27 mouse cellular contexts compared by ENCODE assay signal in genomic region chr3:81127013-81127412, GRCm38 (mm10).
DNase-seq lines count a peak whose midpoint lies in the region; ATAC-seq and TF ChIP-seq lines count a peak whose summit lies in the region.
"Had no signal": no experiment of that assay in that cellular context is flagged by ENCODE, and none has a peak within 500 bp of the region (broad histone marks: within the 10 kb centered on the region; RNA-seq: fewer than 3 reads in every experiment).

No protein-coding gene starts in this region.

- in situ Hi-C loops in CH12.LX (cut with MboI; ENCODE audit: low pct_ligation_motif_present, low pct_unique_long_range_greater_than_20kb, low sequenced_read_pairs) = no loop called here

- no peak for TF ChIP-seq RAD21 in CH12.LX (IDR thresholded peaks at IDR 0.05; ENCODE audit: low read depth, low read length)

- dilution Hi-C loops in CH12.LX (cut with MboI; ENCODE audit: extremely low pct_ligation_motif_present, extremely low pct_unique_long_range_greater_than_20kb, low sequenced_read_pairs) = no loop called here

- H3K4me3 ChIP-seq in CH12.LX (replicated peaks in 1 of 3; ENCODE audit: low read depth in 2 of 3, low read length in 2 of 3, poor library complexity in 1 of 3) = no peak overlapping the region
- no peak overlapping the region for H3K4me3 ChIP-seq in gastrocnemius, adult 2 months
- H3K4me3 ChIP-seq: embryonic facial prominence, embryonic 13.5 days; forebrain, embryonic 10.5 days; forebrain, embryonic 15.5 days; heart, embryonic 13.5 days; limb, embryonic 13.5 days; liver, embryonic 13.5 days; neural tube, embryonic 15.5 days; stomach, embryonic 15.5 days had no signal

- no peaks in the 10 kb centered on the region for H3K9me3 ChIP-seq in CH12.LX (replicated peaks; ENCODE audit: low read length)
- H3K9me3 ChIP-seq: embryonic facial prominence, embryonic 13.5 days; forebrain, embryonic 10.5 days; forebrain, embryonic 15.5 days; heart, embryonic 13.5 days; limb, embryonic 13.5 days; liver, embryonic 13.5 days; neural tube, embryonic 15.5 days; stomach, embryonic 15.5 days had no signal

- H3K4me1 ChIP-seq in CH12.LX (ENCODE audit: control insufficient read depth in 1 of 2, insufficient read depth in 2 of 2) = peaks cover 0 to 9% of the 10 kb centered on the region in 2 experiments; a peak in 2 of 4 replicates
- H3K4me1 ChIP-seq: embryonic facial prominence, embryonic 13.5 days; forebrain, embryonic 15.5 days; limb, embryonic 13.5 days; liver, embryonic 13.5 days; neural tube, embryonic 15.5 days; stomach, embryonic 15.5 days had no signal

- no peak overlapping the region for H3K9ac ChIP-seq in CH12.LX (ENCODE audit: insufficient read depth, low read depth)
- H3K9ac ChIP-seq: embryonic facial prominence, embryonic 13.5 days; forebrain, embryonic 15.5 days; heart, embryonic 13.5 days; hindbrain, embryonic 14.5 days; limb, embryonic 13.5 days; liver, embryonic 13.5 days; neural tube, embryonic 15.5 days; stomach, embryonic 15.5 days had no signal

- intact Hi-C loops in gastrocnemius, adult 2 months (cut with DNase I) = no loop called here

- no peaks in the 10 kb centered on the region for H3K79me2 ChIP-seq in CH12.LX (replicated peaks; ENCODE audit: control insufficient read depth, extremely low read depth, insufficient read depth, poor library complexity, severe bottlenecking)

- no peak for TF ChIP-seq POLR2A in CH12.LX (IDR thresholded peaks at IDR 0.05; ENCODE audit: low read depth, low read length)

- H3K27ac ChIP-seq in CH12.LX (ENCODE audit: insufficient read depth, low read depth) = no peak overlapping the region
- no peak overlapping the region for H3K27ac ChIP-seq in gastrocnemius, adult 2 months
- H3K27ac ChIP-seq: embryonic facial prominence, embryonic 13.5 days; forebrain, embryonic 10.5 days; forebrain, embryonic 15.5 days; heart, embryonic 13.5 days; hindbrain, embryonic 14.5 days; limb, embryonic 13.5 days; liver, embryonic 13.5 days; neural tube, embryonic 15.5 days; stomach, embryonic 15.5 days had no signal

- TF ChIP-seq CTCF in CH12.LX (conservative IDR thresholded peaks at IDR 0.05 in 1 of 2, IDR thresholded peaks at IDR 0.05 in 1 of 2; ENCODE audit: low read depth in 2 of 2, low read length in 2 of 2) = no peak
- no peak for TF ChIP-seq CTCF in gastrocnemius, adult 2 months (IDR thresholded peaks at IDR 0.05)

- no peaks in the 10 kb centered on the region for H3K36me3 ChIP-seq in CH12.LX (replicated peaks in 1 of 2; ENCODE audit: control insufficient read depth in 1 of 2, insufficient read depth in 1 of 2, low read length in 1 of 2)
- H3K36me3 ChIP-seq: embryonic facial prominence, embryonic 13.5 days; forebrain, embryonic 10.5 days; forebrain, embryonic 15.5 days; heart, embryonic 13.5 days; limb, embryonic 13.5 days; liver, embryonic 13.5 days; neural tube, embryonic 15.5 days; stomach, embryonic 15.5 days had no signal

- no peaks in the 10 kb centered on the region for H3K27me3 ChIP-seq in CH12.LX (replicated peaks)
- H3K27me3 ChIP-seq: embryonic facial prominence, embryonic 13.5 days; forebrain, embryonic 15.5 days; heart, embryonic 13.5 days; limb, embryonic 13.5 days; liver, embryonic 13.5 days; neural tube, embryonic 15.5 days; stomach, embryonic 15.5 days had no signal

- ATAC-seq in megakaryocyte, adult 5-6 weeks (ENCODE audit: poor library complexity, severe bottlenecking) = peak; percentile 33
- ATAC-seq: forebrain, embryonic 15.5 days; inflammation-experienced regulatory T-cells, adult 6 months had no signal

- H3K4me2 ChIP-seq in CH12.LX (ENCODE audit: insufficient read depth, low read depth, poor library complexity, severe bottlenecking) = no peak overlapping the region
- H3K4me2 ChIP-seq: embryonic facial prominence, embryonic 13.5 days; forebrain, embryonic 15.5 days; heart, embryonic 13.5 days; hindbrain, embryonic 14.5 days; limb, embryonic 13.5 days; liver, embryonic 13.5 days; neural tube, embryonic 15.5 days; stomach, embryonic 15.5 days had no signal

- DNase-seq in kidney, adult 9 months = peak; percentile 37
- no peak for DNase-seq in kidney, postnatal 14 days
- DNase-seq in CH12.LX (ENCODE audit: extremely low read depth) (peak; percentile 5), adipocyte (ENCODE audit: low spot score) (peak; percentile 28)
- no peak for DNase-seq in spleen, postnatal 4 days (ENCODE audit: low spot score in 2 of 2)
- DNase-seq in gastrocnemius, adult 2 months = no peak
- DNase-seq: adrenal gland, postnatal 10 days; cerebellum, adult 18-20 months; cerebellum, postnatal 10 days; heart, postnatal 10 days; liver, embryonic 13.5 days; lung, adult 18-20 months; lung, postnatal 14 days; midbrain, embryonic 14.5 days; retina, postnatal 1 day; right cerebral cortex, postnatal 14 days; thymus, postnatal 14 days had no signal

- no peak for TF ChIP-seq EP300 in CH12.LX (IDR thresholded peaks at IDR 0.05; ENCODE audit: low read length)

TF ChIP-seq in CH12.LX, 34 proteins besides CTCF, POLR2A, EP300 and RAD21:
- TF ChIP-seq SIN3A (IDR thresholded peaks at IDR 0.05; ENCODE audit: low read length) (no peak), RCOR1 (conservative IDR thresholded peaks at IDR 0.05; ENCODE audit: low read depth, low read length) (no peak), ZMIZ1 (IDR thresholded peaks at IDR 0.05; ENCODE audit: low read depth, low read length) (no peak), KAT2A (IDR thresholded peaks at IDR 0.05; ENCODE audit: insufficient replicate concordance, low read length) (no peak), GABPA (IDR thresholded peaks at IDR 0.05; ENCODE audit: insufficient replicate concordance, low read depth, low read length) (no peak), TBP (conservative IDR thresholded peaks at IDR 0.05; ENCODE audit: low read depth, low read length) (no peak), POLR2AphosphoS2 (IDR thresholded peaks at IDR 0.05; ENCODE audit: low read depth, low read length) (no peak), IRF4 (IDR thresholded peaks at IDR 0.05; ENCODE audit: low read depth, low read length) (no peak), JUND (conservative IDR thresholded peaks at IDR 0.05; ENCODE audit: low read depth, low read length) (no peak), ZNF384 (IDR thresholded peaks at IDR 0.05; ENCODE audit: low read depth, low read length) (no peak), NELFE (IDR thresholded peaks at IDR 0.05; ENCODE audit: low read depth, low read length) (no peak), MAX (IDR thresholded peaks at IDR 0.05; ENCODE audit: low read length) (no peak), CHD1 (IDR thresholded peaks at IDR 0.05; ENCODE audit: low read depth, low read length) (no peak), JUN (IDR thresholded peaks at IDR 0.05; ENCODE audit: insufficient read depth, low read depth, low read length) (no peak)

Comparison
In these comparisons a context has a peak if more than half of its experiments do, and no peak if none do; other contexts are left out.
1. DNase-seq: peak in kidney, adult 9 months (single experiment), CH12.LX (single experiment) and adipocyte (single experiment); none in kidney, postnatal 14 days (single experiment), spleen, postnatal 4 days (0 of 2) and gastrocnemius, adult 2 months (single experiment).